Mouse (Mus musculus) heart, adult 11 months (tissue): Measurements from ENCODE around the gene Letmd1.
"Not testable (repeated sequence)": the region's sequence is repeated elsewhere in the genome, so short reads cannot be mapped to it uniquely, and the experiment has no call there.

Source experiments
- DNase-seq: peaks from one replicate; pipeline ENCODE4 v3.0.0; 2022

Gene Letmd1

GRCm38 (mm10) chr15:100468295-100469188, at the start of gene Letmd1:
Letmd1 (plus strand) TSS chr15:100469023.
- peak; percentile 99 for DNase-seq

GRCm38 (mm10) chr15:100419311-100419710, 49.5 kb upstream of the Letmd1 start:
- no peak for DNase-seq

- no peak for DNase-seq
These were observed 48.7 kb upstream of the Letmd1 start for GRCm38 (mm10) chr15:100419901-100420745.

- peak; percentile 93 for DNase-seq
These were observed 47.6 kb upstream of the Letmd1 start for GRCm38 (mm10) chr15:100421059-100421757.

- not testable (repeated sequence) for DNase-seq
These were observed 47.0 kb upstream of the Letmd1 start, which contains the start of gene Gm5475 for GRCm38 (mm10) chr15:100421758-100422197. Gm5475 (plus strand) TSS chr15:100422147.

- DNase-seq, result no peak
These were observed 46.3 kb upstream of the Letmd1 start for GRCm38 (mm10) chr15:100422476-100422875.

- DNase-seq, result peak; percentile 100
These were observed 45.6 kb upstream of the Letmd1 start for GRCm38 (mm10) chr15:100422899-100423860.

GRCm38 (mm10) chr15:100423916-100424315, 44.9 kb upstream of the Letmd1 start:
- DNase-seq, result no peak

GRCm38 (mm10) chr15:100424396-100425122, 44.3 kb upstream of the Letmd1 start, which contains the start of gene Slc11a2:
Slc11a2 (minus strand) TSS chr15:100425072.
- DNase-seq, result no peak

- no peak for DNase-seq
These were observed 40.4 kb upstream of the Letmd1 start for GRCm38 (mm10) chr15:100428296-100428905.

GRCm38 (mm10) chr15:100429959-100430565, 38.8 kb upstream of the Letmd1 start:
- DNase-seq, result peak; percentile 93

GRCm38 (mm10) chr15:100433234-100433633, 35.6 kb upstream of the Letmd1 start:
- DNase-seq, result no peak

- DNase-seq, result no peak
These were observed 32.7 kb upstream of the Letmd1 start for GRCm38 (mm10) chr15:100436112-100436511.

- no peak for DNase-seq
These were observed 32.3 kb upstream of the Letmd1 start for GRCm38 (mm10) chr15:100436518-100436917.

GRCm38 (mm10) chr15:100443126-100443922, 25.5 kb upstream of the Letmd1 start:
- DNase-seq, result peak; percentile 99

GRCm38 (mm10) chr15:100446887-100447286, 21.9 kb upstream of the Letmd1 start:
- no peak for DNase-seq

- no peak for DNase-seq
These were observed 20.3 kb upstream of the Letmd1 start for GRCm38 (mm10) chr15:100448572-100448971.

- no peak for DNase-seq
These were observed 19.3 kb upstream of the Letmd1 start for GRCm38 (mm10) chr15:100449495-100449894.

GRCm38 (mm10) chr15:100451245-100451644, 17.6 kb upstream of the Letmd1 start:
- peak; percentile 96 for DNase-seq
